Mouse (Mus musculus) common myeloid progenitor, adult 5-6 weeks (primary cell): ENCODE results near the gene Dynll1. TPM values are rescaled to one million over a fixed set of nuclear protein-coding genes. Genes with fewer than 3 reads are reported as not detected.

ENCODE experiments used
- ATAC-seq: replicated peaks from 2 replicates; pipeline ENCODE4 v1.8.0; 2016; ENCODE audit warnings: low read depth, mild to moderate bottlenecking, moderate TSS enrichment, inconsistent platforms; ENCODE audit not compliant: poor library complexity, severe bottlenecking
- total RNA-seq: library from RNA; stranded (forward); fragments of 200-1000, 187-1606 nt; gene quantifications from 2 replicates; pipeline ENCODE4 v1.2.3, GENCODE M21; 2017

The Dynll1 gene
- total RNA-seq = 257 and 310 TPM in 2 replicates

- ATAC-seq = peak; percentile 96
Measured at GRCm38 (mm10) chr5:115300792-115301614, at the start of gene Dynll1. Dynll1 (minus strand) TSS chr5:115300999.

GRCm38 (mm10) chr5:115349225-115349555, 48.4 kb upstream of the Dynll1 start:
- ATAC-seq = peak; percentile 26

- ATAC-seq = peak; percentile 89
Measured at GRCm38 (mm10) chr5:115348546-115349224, 47.9 kb upstream of the Dynll1 start, which contains the start of gene Cox6a1. Cox6a1 (minus strand) TSS chr5:115348981.

GRCm38 (mm10) chr5:115347564-115347963, 46.8 kb upstream of the Dynll1 start:
- ATAC-seq = peak; percentile 72

- peak; percentile 61; the same call in 1 of the 2 replicates for ATAC-seq
Measured at GRCm38 (mm10) chr5:115341314-115342165, 40.7 kb upstream of the Dynll1 start.

GRCm38 (mm10) chr5:115340577-115341313, 39.9 kb upstream of the Dynll1 start, which contains the start of the genes Gatc and Triap1:
Gatc (minus strand) TSS chr5:115341178.
Triap1 (plus strand) TSS chr5:115341225.
- peak; percentile 87 for ATAC-seq

- no peak for ATAC-seq
Measured at GRCm38 (mm10) chr5:115340007-115340406, 39.2 kb upstream of the Dynll1 start.

GRCm38 (mm10) chr5:115333626-115334025, 32.8 kb upstream of the Dynll1 start:
- ATAC-seq = peak; percentile 55; the same call in 1 of the 2 replicates

- ATAC-seq = no peak
Measured at GRCm38 (mm10) chr5:115330955-115331354, 30.2 kb upstream of the Dynll1 start.

GRCm38 (mm10) chr5:115327610-115328548, 27.1 kb upstream of the Dynll1 start:
- no peak for ATAC-seq

- peak; percentile 97 for ATAC-seq
Measured at GRCm38 (mm10) chr5:115326875-115327609, 26.2 kb upstream of the Dynll1 start, which contains the start of gene Srsf9. Srsf9 (plus strand) TSS chr5:115327177.

GRCm38 (mm10) chr5:115326256-115326831, 25.5 kb upstream of the Dynll1 start:
- peak; percentile 27 for ATAC-seq

- peak; percentile 95 for ATAC-seq
Measured at GRCm38 (mm10) chr5:115319004-115319940, 18.5 kb upstream of the Dynll1 start.

- ATAC-seq = no peak
Measured at GRCm38 (mm10) chr5:115317645-115318328, 17.0 kb upstream of the Dynll1 start.

- ATAC-seq = no peak
Measured at GRCm38 (mm10) chr5:115316968-115317644, 16.3 kb upstream of the Dynll1 start.
